Mouse (Mus musculus) spleen, adult 18-20 months (tissue): ENCODE measurements at regions not wholly inside any gene's neighbourhood (a gene's known extent, or its start where the extent isn't known, plus 50 kb on each side); places are given as distances from the start of the nearest gene placed in this dataset.

ENCODE experiments used
- DNase-seq, 2 experiments: peaks; one replicate each; pipeline ENCODE4 v3.0.0; 2022; ENCODE audit warnings: mixed read lengths in 2 of 2

GRCm38 (mm10) chr1:64295512-64295945 is 173.4 kb upstream of the Klf7 start:
- no peak for DNase-seq

GRCm38 (mm10) chr1:64295051-64295450 is 173.0 kb upstream of the Klf7 start:
- no peak for DNase-seq

GRCm38 (mm10) chr1:64288812-64289447 is 166.8 kb upstream of the Klf7 start:
- no peak for DNase-seq

GRCm38 (mm10) chr1:64287068-64287467 is 165.0 kb upstream of the Klf7 start:
- DNase-seq: no peak

- no peak for DNase-seq
These were observed 162.6 kb upstream of the Klf7 start for GRCm38 (mm10) chr1:64284656-64285055.

GRCm38 (mm10) chr1:64275865-64276264 is 153.8 kb upstream of the Klf7 start:
- DNase-seq: no peak

GRCm38 (mm10) chr1:64275086-64275802 is 153.2 kb upstream of the Klf7 start:
- DNase-seq: no peak

- no peak for DNase-seq
These were observed 135.2 kb upstream of the Klf7 start for GRCm38 (mm10) chr1:64257237-64257636.

- no peak for DNase-seq
These were observed 133.6 kb upstream of the Klf7 start for GRCm38 (mm10) chr1:64255554-64256295.

- DNase-seq: no peak
These were observed 132.6 kb upstream of the Klf7 start for GRCm38 (mm10) chr1:64254673-64255072.

- no peak for DNase-seq
These were observed 131.9 kb upstream of the Klf7 start for GRCm38 (mm10) chr1:64253996-64254395.

- no peak for DNase-seq
These were observed 120.3 kb upstream of the Klf7 start for GRCm38 (mm10) chr1:64242401-64242800.

- no peak for DNase-seq
These were observed 107.6 kb upstream of the Klf7 start for GRCm38 (mm10) chr1:64229654-64230053.

GRCm38 (mm10) chr1:64226001-64226918 is 104.2 kb upstream of the Klf7 start:
- DNase-seq: no peak

- no peak for DNase-seq
These were observed 102.0 kb upstream of the Klf7 start for GRCm38 (mm10) chr1:64223779-64224687.

GRCm38 (mm10) chr1:64222475-64222874 is 100.4 kb upstream of the Klf7 start:
- DNase-seq: no peak

GRCm38 (mm10) chr1:64220486-64220885 is 98.4 kb upstream of the Klf7 start:
- DNase-seq: no peak

- DNase-seq: no peak
These were observed 98.0 kb upstream of the Klf7 start for GRCm38 (mm10) chr1:64220040-64220439.

GRCm38 (mm10) chr1:64215646-64216045 is 93.6 kb upstream of the Klf7 start:
- DNase-seq: no peak

- no peak for DNase-seq
These were observed 87.0 kb upstream of the Klf7 start for GRCm38 (mm10) chr1:64209131-64209530.

- no peak for DNase-seq
These were observed 78.4 kb upstream of the Klf7 start for GRCm38 (mm10) chr1:64200387-64201023.
